Mouse (Mus musculus): ENCODE measurements at regions not wholly inside any gene's neighbourhood (a gene's known extent, or its start where the extent isn't known, plus 50 kb on each side); places are given as distances from the start of the nearest gene placed in this dataset.

DNA sequence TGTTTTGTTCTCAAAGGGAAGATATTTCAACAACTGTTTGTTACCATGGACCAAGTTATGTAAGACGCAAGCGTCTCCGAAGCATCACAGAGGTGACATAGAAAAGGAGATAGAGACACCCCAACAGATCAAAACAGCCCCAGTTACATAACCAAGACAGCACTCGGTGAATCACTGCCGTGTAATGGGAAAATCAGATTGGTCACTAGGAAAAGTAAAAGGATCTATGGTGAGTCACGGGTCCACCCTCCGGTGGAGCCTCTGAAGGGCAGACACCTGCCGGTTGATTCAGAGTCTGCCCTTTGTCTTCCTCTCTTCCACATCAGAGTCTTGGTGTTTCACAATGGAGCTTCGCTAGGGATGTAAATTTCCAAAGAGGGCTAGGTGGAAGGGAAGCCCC lies 62.9 kb upstream of the Odc1 start:
- TF ChIP-seq CTCF (IDR thresholded peaks at IDR 0.05; ENCODE audit: low read depth), result no peak
- Histone ChIP-seq H3K4me3 (replicated peaks; ENCODE audit: low read depth, low read length) (no peak overlapping the region), H3K4me1 (replicated peaks; ENCODE audit: insufficient read depth, low read length) (no peaks in the 10 kb centered on the region), H3K4me2 (ENCODE audit: low read length) (no peak overlapping the region), H3K27ac (no peak overlapping the region), H3K36me3 (ENCODE audit: insufficient read depth, low read length) (no peaks in the 10 kb centered on the region), H3K27me3 (ENCODE audit: insufficient read depth, low read length) (no peaks in the 10 kb centered on the region), H3K9me3 (replicated peaks; ENCODE audit: low read length) (no peaks in the 10 kb centered on the region), H3K9ac (ENCODE audit: low read depth, low read length) (no peak overlapping the region)
- ATAC-seq (replicated peaks; ENCODE audit: low FRiP score, low read depth), result no peak
- 97% methylated on average over 9 of the region's 9 CpGs for WGBS
- no peak for DNase-seq (ENCODE audit: low spot score)

DNA sequence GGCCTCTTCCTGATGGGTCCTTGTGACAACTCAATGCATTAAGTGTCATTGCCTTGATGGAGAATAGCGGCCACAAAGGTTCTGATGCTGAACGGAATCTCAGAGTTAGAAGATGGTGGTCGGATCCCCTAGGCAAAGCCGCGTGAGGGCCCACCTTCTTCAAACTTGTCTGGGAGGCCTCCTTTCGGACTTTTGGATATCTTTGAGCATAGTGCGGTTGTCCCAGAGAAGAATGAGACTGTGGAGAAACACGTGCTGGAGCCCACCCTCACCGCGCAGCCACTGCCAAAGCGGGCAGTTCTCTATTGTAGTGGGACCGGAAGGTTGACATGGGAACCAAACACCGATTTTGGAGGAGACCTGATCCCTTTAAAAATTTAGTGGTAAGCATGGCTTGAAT lies 62.4 kb upstream of the Odc1 start:
- no peak overlapping the region for H3K4me3 ChIP-seq (replicated peaks; ENCODE audit: low read depth, low read length)
- H3K36me3 ChIP-seq (ENCODE audit: insufficient read depth, low read length), result no peaks in the 10 kb centered on the region
- WGBS, result 95% methylated on average over 13 of the region's 13 CpGs
- TF ChIP-seq CTCF (IDR thresholded peaks at IDR 0.05; ENCODE audit: low read depth), result no peak
- H3K27me3 ChIP-seq (ENCODE audit: insufficient read depth, low read length), result no peaks in the 10 kb centered on the region
- ATAC-seq (replicated peaks; ENCODE audit: low FRiP score, low read depth) (no peak), DNase-seq (ENCODE audit: low spot score) (no peak)
- H3K27ac ChIP-seq, result no peak overlapping the region
- H3K9me3 ChIP-seq (replicated peaks; ENCODE audit: low read length), result no peaks in the 10 kb centered on the region
- no peak overlapping the region for H3K4me2 ChIP-seq (ENCODE audit: low read length)
- no peaks in the 10 kb centered on the region for H3K4me1 ChIP-seq (replicated peaks; ENCODE audit: insufficient read depth, low read length)
- H3K9ac ChIP-seq (ENCODE audit: low read depth, low read length), result no peak overlapping the region

GRCm38 (mm10) chr12:17484448-17484847 lies 60.1 kb upstream of the Odc1 start:
- Histone ChIP-seq H3K9me3 (replicated peaks; ENCODE audit: low read length) (no peaks in the 10 kb centered on the region), H3K36me3 (ENCODE audit: insufficient read depth, low read length) (no peaks in the 10 kb centered on the region), H3K4me2 (ENCODE audit: low read length) (no peak overlapping the region), H3K27ac (no peak overlapping the region), H3K9ac (ENCODE audit: low read depth, low read length) (no peak overlapping the region), H3K4me1 (replicated peaks; ENCODE audit: insufficient read depth, low read length) (no peaks in the 10 kb centered on the region), H3K27me3 (ENCODE audit: insufficient read depth, low read length) (no peaks in the 10 kb centered on the region), H3K4me3 (replicated peaks; ENCODE audit: low read depth, low read length) (no peak overlapping the region)
- ATAC-seq (replicated peaks; ENCODE audit: low FRiP score, low read depth) (no peak), DNase-seq (ENCODE audit: low spot score) (no peak)
- 64% methylated on average over 9 of the region's 9 CpGs for WGBS
- no peak for TF ChIP-seq CTCF (IDR thresholded peaks at IDR 0.05; ENCODE audit: low read depth)

GRCm38 (mm10) chr12:17486062-17486770 lies 58.4 kb upstream of the Odc1 start:
- ATAC-seq (replicated peaks; ENCODE audit: low FRiP score, low read depth) (no peak), DNase-seq (ENCODE audit: low spot score) (no peak)
- Histone ChIP-seq H3K4me2 (ENCODE audit: low read length) (no peak overlapping the region), H3K27ac (no peak overlapping the region), H3K4me1 (replicated peaks; ENCODE audit: insufficient read depth, low read length) (no peaks in the 10 kb centered on the region), H3K4me3 (replicated peaks; ENCODE audit: low read depth, low read length) (no peak overlapping the region), H3K9me3 (replicated peaks; ENCODE audit: low read length) (no peaks in the 10 kb centered on the region), H3K36me3 (ENCODE audit: insufficient read depth, low read length) (no peaks in the 10 kb centered on the region), H3K9ac (ENCODE audit: low read depth, low read length) (no peak overlapping the region), H3K27me3 (ENCODE audit: insufficient read depth, low read length) (no peaks in the 10 kb centered on the region)
- TF ChIP-seq CTCF (IDR thresholded peaks at IDR 0.05; ENCODE audit: low read depth), result no peak
- 41% methylated on average over 9 of the region's 9 CpGs for WGBS

DNA sequence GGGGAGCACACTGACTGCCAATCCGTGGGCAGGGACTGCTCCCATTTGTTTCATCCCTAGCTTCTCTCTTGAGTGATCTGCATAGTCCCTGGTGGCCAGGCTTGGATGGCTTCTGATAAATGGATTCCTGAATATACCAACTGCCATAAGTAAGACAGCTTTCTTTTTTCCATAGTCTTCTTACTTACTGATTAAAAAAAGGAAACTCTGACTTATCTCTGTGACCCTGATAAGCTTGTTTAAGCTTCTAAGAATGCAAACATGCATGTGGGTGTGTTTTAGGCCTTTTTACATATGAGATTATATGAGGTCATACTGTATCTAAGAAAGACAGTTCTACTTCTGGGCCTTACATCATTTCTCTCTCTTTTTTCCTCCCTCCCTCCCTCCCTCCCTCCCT lies 57.3 kb upstream of the Odc1 start:
- Histone ChIP-seq H3K9me3 (replicated peaks; ENCODE audit: low read length) (no peaks in the 10 kb centered on the region), H3K36me3 (ENCODE audit: insufficient read depth, low read length) (no peaks in the 10 kb centered on the region), H3K4me2 (ENCODE audit: low read length) (no peak overlapping the region), H3K4me1 (replicated peaks; ENCODE audit: insufficient read depth, low read length) (no peaks in the 10 kb centered on the region), H3K9ac (ENCODE audit: low read depth, low read length) (no peak overlapping the region), H3K4me3 (replicated peaks; ENCODE audit: low read depth, low read length) (no peak overlapping the region), H3K27me3 (ENCODE audit: insufficient read depth, low read length) (no peaks in the 10 kb centered on the region), H3K27ac (no peak overlapping the region)
- DNase-seq (ENCODE audit: low spot score) (no peak), ATAC-seq (replicated peaks; ENCODE audit: low FRiP score, low read depth) (no peak)
- TF ChIP-seq CTCF (IDR thresholded peaks at IDR 0.05; ENCODE audit: low read depth), result no peak
- WGBS, result 39% methylated on average over 1 of the region's 1 CpGs

DNA sequence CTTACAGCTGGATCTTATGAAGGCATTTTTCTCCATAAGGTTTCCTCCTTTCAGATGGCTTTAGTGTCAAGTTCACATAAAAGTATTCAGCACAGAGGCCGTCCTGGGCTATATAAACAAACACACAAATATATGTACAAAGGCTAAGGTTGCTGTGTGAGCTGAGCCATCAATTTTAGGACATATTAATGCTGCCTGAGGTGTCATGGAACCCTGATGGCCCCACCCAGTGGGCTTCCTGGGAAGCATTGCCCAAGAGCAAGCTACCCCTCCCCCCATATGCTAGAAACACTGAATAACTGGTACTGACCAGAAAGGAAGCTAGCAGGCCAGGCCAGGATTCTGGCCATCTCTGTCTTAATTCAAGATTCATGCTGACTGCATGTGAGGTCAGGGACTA lies 56.4 kb upstream of the Odc1 start:
- Histone ChIP-seq H3K36me3 (ENCODE audit: insufficient read depth, low read length) (no peaks in the 10 kb centered on the region), H3K9me3 (replicated peaks; ENCODE audit: low read length) (no peaks in the 10 kb centered on the region), H3K4me1 (replicated peaks; ENCODE audit: insufficient read depth, low read length) (no peaks in the 10 kb centered on the region), H3K9ac (ENCODE audit: low read depth, low read length) (no peak overlapping the region), H3K4me3 (replicated peaks; ENCODE audit: low read depth, low read length) (no peak overlapping the region), H3K27ac (no peak overlapping the region), H3K27me3 (ENCODE audit: insufficient read depth, low read length) (no peaks in the 10 kb centered on the region), H3K4me2 (ENCODE audit: low read length) (no peak overlapping the region)
- TF ChIP-seq CTCF (IDR thresholded peaks at IDR 0.05; ENCODE audit: low read depth), result no peak
- ATAC-seq (replicated peaks; ENCODE audit: low FRiP score, low read depth), result no peak
- DNase-seq (ENCODE audit: low spot score), result peak; percentile 38
- whole genome bisulfite sequencing, result 53% methylated on average over 1 of the region's 1 CpGs

DNA sequence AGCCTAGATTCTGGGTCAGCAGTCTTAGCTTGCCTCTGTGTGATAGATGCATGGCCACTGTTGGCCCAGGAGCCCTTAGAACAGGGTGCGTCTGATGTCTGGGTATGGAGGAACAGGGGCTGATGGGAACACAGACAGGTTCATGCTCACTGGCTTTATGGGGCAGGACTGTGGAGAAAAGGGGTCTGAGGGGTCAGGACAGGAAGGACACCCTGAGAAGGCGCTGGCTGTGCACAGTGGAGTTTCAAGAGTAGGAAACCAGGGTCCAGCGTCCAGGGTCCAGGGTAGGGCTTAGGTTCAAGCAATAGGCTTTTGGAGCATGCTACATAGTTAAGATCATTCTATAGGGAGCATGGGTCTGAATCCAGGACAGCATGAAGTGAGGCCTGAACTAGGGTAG lies 54.6 kb upstream of the Odc1 start:
- Histone ChIP-seq H3K4me2 (ENCODE audit: low read length) (no peak overlapping the region), H3K4me3 (replicated peaks; ENCODE audit: low read depth, low read length) (no peak overlapping the region), H3K9me3 (replicated peaks; ENCODE audit: low read length) (no peaks in the 10 kb centered on the region), H3K27me3 (ENCODE audit: insufficient read depth, low read length) (no peaks in the 10 kb centered on the region), H3K9ac (ENCODE audit: low read depth, low read length) (no peak overlapping the region), H3K27ac (no peak overlapping the region), H3K4me1 (replicated peaks; ENCODE audit: insufficient read depth, low read length) (no peaks in the 10 kb centered on the region), H3K36me3 (ENCODE audit: insufficient read depth, low read length) (no peaks in the 10 kb centered on the region)
- ATAC-seq (replicated peaks; ENCODE audit: low FRiP score, low read depth) (no peak), DNase-seq (ENCODE audit: low spot score) (no peak)
- no peak for TF ChIP-seq CTCF (IDR thresholded peaks at IDR 0.05; ENCODE audit: low read depth)
- WGBS, result 89% methylated on average over 3 of the region's 3 CpGs

Data from kidney, postnatal 0 days (tissue).